Mouse (Mus musculus) small intestine, adult 2 months (tissue): ENCODE results near the gene A130010J15Rik.

Experiments
- CTCF ChIP-seq: fragments of 200-500 bp; IDR thresholded peaks from 2 replicates; pipeline ENCODE4 v1.5.1; 2012; ENCODE audit warnings: low read depth, mild to moderate bottlenecking, control low read depth, inconsistent platforms, low read length, moderate library complexity, mixed read lengths; ENCODE audit not compliant: insufficient replicate concordance, insufficient read length; ENCODE audit errors: extremely low read depth
- POLR2A ChIP-seq: fragments of 200-500 bp; IDR thresholded peaks from 2 replicates; pipeline ENCODE4 v1.6.1; 2012; ENCODE audit warnings: low read depth, mild to moderate bottlenecking, control low read depth, inconsistent platforms, low read length, moderate library complexity

DNA sequence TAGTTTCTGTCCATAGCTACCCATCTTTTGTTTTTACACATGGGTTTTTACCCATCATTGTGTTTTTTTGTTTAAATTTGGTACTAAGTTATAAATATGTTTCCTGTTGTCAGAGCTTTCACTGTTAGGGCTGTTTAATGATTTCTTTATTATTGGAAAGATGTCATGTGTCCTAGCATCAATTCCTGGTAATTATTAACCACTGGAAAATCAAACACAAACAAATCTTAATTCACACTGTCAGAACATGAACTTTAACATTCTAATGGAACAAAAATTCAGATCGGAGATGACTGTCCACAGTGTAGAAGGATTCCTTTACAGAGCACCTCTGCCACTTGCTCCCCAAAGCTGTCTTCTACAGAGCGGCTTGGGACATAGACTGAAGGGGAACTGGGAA, 37.6 kb downstream of the A130010J15Rik start:
- TF ChIP-seq POLR2A = no peak
- no peak for TF ChIP-seq CTCF
